Mouse (Mus musculus): ENCODE measurements at regions not wholly inside any gene's neighbourhood (a gene's known extent, or its start where the extent isn't known, plus 50 kb on each side); places are given as distances from the start of the nearest gene placed in this dataset.

- no peak for DNase-seq
- 82% methylated on average over 7 of the region's 7 CpGs for WGBS
- TF ChIP-seq POLR2A (IDR thresholded peaks at IDR 0.05; ENCODE audit: insufficient read depth, low read depth, low read length) (no peak), CTCF (IDR thresholded peaks at IDR 0.05) (no peak), EP300 (IDR thresholded peaks at IDR 0.05; ENCODE audit: insufficient read depth, low read depth, low read length) (no peak)
- Histone ChIP-seq H3K4me1 (ENCODE audit: control insufficient read depth, insufficient read depth, low read length) (no peaks in the 10 kb centered on the region), H3K79me2 (replicated peaks; ENCODE audit: control insufficient read depth, insufficient read depth, low read length) (no peaks in the 10 kb centered on the region), H3K36me3 (ENCODE audit: control insufficient read depth, insufficient read depth, low read length) (no peaks in the 10 kb centered on the region), H3K4me3 (no peak overlapping the region), H3K27ac (no peak overlapping the region), H3K27me3 (ENCODE audit: control insufficient read depth, insufficient read depth, low read length) (no peaks in the 10 kb centered on the region), H3K9ac (ENCODE audit: low read depth, low read length) (no peak overlapping the region)
- intact Hi-C loops (cut with DNase I), result no loop called here
Observed at GRCm38 (mm10) chr10:118624368-118624767, 183.5 kb downstream of the Ifng start.

GRCm38 (mm10) chr10:118628000-118628399, 187.2 kb downstream of the Ifng start:
- H3K4me1 ChIP-seq (ENCODE audit: control insufficient read depth, insufficient read depth, low read length), result no peaks in the 10 kb centered on the region
- no peaks in the 10 kb centered on the region for H3K79me2 ChIP-seq (replicated peaks; ENCODE audit: control insufficient read depth, insufficient read depth, low read length)
- no peaks in the 10 kb centered on the region for H3K27me3 ChIP-seq (ENCODE audit: control insufficient read depth, insufficient read depth, low read length)
- no peak overlapping the region for H3K27ac ChIP-seq
- no peaks in the 10 kb centered on the region for H3K36me3 ChIP-seq (ENCODE audit: control insufficient read depth, insufficient read depth, low read length)
- TF ChIP-seq CTCF (IDR thresholded peaks at IDR 0.05) (no peak), EP300 (IDR thresholded peaks at IDR 0.05; ENCODE audit: insufficient read depth, low read depth, low read length) (no peak), POLR2A (IDR thresholded peaks at IDR 0.05; ENCODE audit: insufficient read depth, low read depth, low read length) (no peak)
- no peak overlapping the region for H3K4me3 ChIP-seq
- WGBS, result 67% methylated on average over 6 of the region's 6 CpGs
- DNase-seq, result no peak
- intact Hi-C loops (cut with DNase I), result no loop called here
- H3K9ac ChIP-seq (ENCODE audit: low read depth, low read length), result no peak overlapping the region

GRCm38 (mm10) chr10:118629360-118630040, 188.7 kb downstream of the Ifng start:
- Histone ChIP-seq H3K79me2 (replicated peaks; ENCODE audit: control insufficient read depth, insufficient read depth, low read length) (no peaks in the 10 kb centered on the region), H3K4me1 (ENCODE audit: control insufficient read depth, insufficient read depth, low read length) (no peaks in the 10 kb centered on the region), H3K9ac (ENCODE audit: low read depth, low read length) (no peak overlapping the region), H3K36me3 (ENCODE audit: control insufficient read depth, insufficient read depth, low read length) (no peaks in the 10 kb centered on the region), H3K27ac (no peak overlapping the region), H3K4me3 (no peak overlapping the region), H3K27me3 (ENCODE audit: control insufficient read depth, insufficient read depth, low read length) (no peaks in the 10 kb centered on the region)
- TF ChIP-seq POLR2A (IDR thresholded peaks at IDR 0.05; ENCODE audit: insufficient read depth, low read depth, low read length) (no peak), EP300 (IDR thresholded peaks at IDR 0.05; ENCODE audit: insufficient read depth, low read depth, low read length) (no peak), CTCF (IDR thresholded peaks at IDR 0.05) (no peak)
- 91% methylated on average over 22 of the region's 22 CpGs for WGBS
- DNase-seq, result no peak
- intact Hi-C loops (cut with DNase I), result no loop called here

GRCm38 (mm10) chr10:118631786-118632185, 190.9 kb downstream of the Ifng start:
- H3K4me1 ChIP-seq (ENCODE audit: control insufficient read depth, insufficient read depth, low read length), result no peaks in the 10 kb centered on the region
- no peak for TF ChIP-seq EP300 (IDR thresholded peaks at IDR 0.05; ENCODE audit: insufficient read depth, low read depth, low read length)
- TF ChIP-seq CTCF (IDR thresholded peaks at IDR 0.05), result 0 out of 2 replicates have a peak, but pooled peaks have one; percentile 2
- no peak for TF ChIP-seq POLR2A (IDR thresholded peaks at IDR 0.05; ENCODE audit: insufficient read depth, low read depth, low read length)
- intact Hi-C loops (cut with DNase I), result no loop called here
- H3K36me3 ChIP-seq (ENCODE audit: control insufficient read depth, insufficient read depth, low read length), result no peaks in the 10 kb centered on the region
- no peaks in the 10 kb centered on the region for H3K27me3 ChIP-seq (ENCODE audit: control insufficient read depth, insufficient read depth, low read length)
- no peak overlapping the region for H3K9ac ChIP-seq (ENCODE audit: low read depth, low read length)
- no peaks in the 10 kb centered on the region for H3K79me2 ChIP-seq (replicated peaks; ENCODE audit: control insufficient read depth, insufficient read depth, low read length)
- 87% methylated on average over 1 of the region's 1 CpGs for WGBS
- no peak for DNase-seq
- H3K4me3 ChIP-seq, result no peak overlapping the region
- H3K27ac ChIP-seq, result no peak overlapping the region

- intact Hi-C loops (cut with DNase I), result no loop called here
- H3K4me3 ChIP-seq, result no peak overlapping the region
- 73% methylated on average over 5 of the region's 5 CpGs for WGBS
- H3K36me3 ChIP-seq (ENCODE audit: control insufficient read depth, insufficient read depth, low read length), result no peaks in the 10 kb centered on the region
- no peak overlapping the region for H3K9ac ChIP-seq (ENCODE audit: low read depth, low read length)
- H3K27me3 ChIP-seq (ENCODE audit: control insufficient read depth, insufficient read depth, low read length), result no peaks in the 10 kb centered on the region
- no peak overlapping the region for H3K27ac ChIP-seq
- H3K79me2 ChIP-seq (replicated peaks; ENCODE audit: control insufficient read depth, insufficient read depth, low read length), result no peaks in the 10 kb centered on the region
- H3K4me1 ChIP-seq (ENCODE audit: control insufficient read depth, insufficient read depth, low read length), result no peaks in the 10 kb centered on the region
- no peak for TF ChIP-seq CTCF (IDR thresholded peaks at IDR 0.05)
- TF ChIP-seq POLR2A (IDR thresholded peaks at IDR 0.05; ENCODE audit: insufficient read depth, low read depth, low read length), result no peak
- TF ChIP-seq EP300 (IDR thresholded peaks at IDR 0.05; ENCODE audit: insufficient read depth, low read depth, low read length), result no peak
- DNase-seq, result no peak
Observed at GRCm38 (mm10) chr10:118632187-118632586, 191.3 kb downstream of the Ifng start.

GRCm38 (mm10) chr10:118633429-118633828, 192.6 kb downstream of the Ifng start:
- Histone ChIP-seq H3K4me1 (ENCODE audit: control insufficient read depth, insufficient read depth, low read length) (no peaks in the 10 kb centered on the region), H3K36me3 (ENCODE audit: control insufficient read depth, insufficient read depth, low read length) (no peaks in the 10 kb centered on the region), H3K27ac (no peak overlapping the region), H3K4me3 (no peak overlapping the region), H3K27me3 (ENCODE audit: control insufficient read depth, insufficient read depth, low read length) (no peaks in the 10 kb centered on the region), H3K79me2 (replicated peaks; ENCODE audit: control insufficient read depth, insufficient read depth, low read length) (no peaks in the 10 kb centered on the region), H3K9ac (ENCODE audit: low read depth, low read length) (no peak overlapping the region)
- TF ChIP-seq EP300 (IDR thresholded peaks at IDR 0.05; ENCODE audit: insufficient read depth, low read depth, low read length) (no peak), POLR2A (IDR thresholded peaks at IDR 0.05; ENCODE audit: insufficient read depth, low read depth, low read length) (no peak), CTCF (IDR thresholded peaks at IDR 0.05) (no peak)
- 21% methylated on average over 7 of the region's 7 CpGs for WGBS
- intact Hi-C loops (cut with DNase I), result no loop called here
- DNase-seq, result no peak
